In genomic region chr4:59354666-59355065, GRCm38 (mm10) we compare ENCODE assay signal across 25 mouse cellular contexts.
DNase-seq lines count a peak whose midpoint lies in the region; ATAC-seq and TF ChIP-seq lines count a peak whose summit lies in the region.
"Had no signal": no experiment of that assay in that cellular context is flagged by ENCODE, and none has a peak within 500 bp of the region (broad histone marks: within the 10 kb centered on the region; RNA-seq: fewer than 3 reads in every experiment).

No protein-coding gene starts in this region.

- peak; percentile 60 for DNase-seq in adrenal gland, adult 2 months
- DNase-seq in adrenal gland, adult 18-20 months (ENCODE audit: low spot score in 2 of 2) = no peak
- peak; percentile 53 for DNase-seq in adrenal gland, postnatal 14 days
- no peak for DNase-seq in adrenal gland, adult (ENCODE audit: inconsistent age in 2 of 2, low spot score in 1 of 2)
- DNase-seq in liver, adult 2 months (ENCODE audit: extremely low read depth, low read depth, low spot score) = peak; percentile 77
- no peak for DNase-seq in liver, embryonic 11.5 days (ENCODE audit: low spot score)
- DNase-seq: cerebellum, adult 11 months; cerebellum, adult 18-20 months; cerebellum, adult 8-10 months; cerebellum, adult 9-11 months; cerebellum, postnatal 36 days; embryo, embryonic 11 days had no signal

- ATAC-seq in liver, embryonic 11.5 days (replicated peaks; ENCODE audit: low FRiP score) = no peak
- ATAC-seq: activated CD4-positive, CD25-positive, alpha-beta regulatory T cell, adult 4 months; CD4-positive, CD25-positive, alpha-beta regulatory T cell, adult 4 months; forebrain, embryonic 14.5 days; forebrain, embryonic 16.5 days; Patski had no signal

- H3K36me3 ChIP-seq in liver, adult 2 months (ENCODE audit: control insufficient read depth, insufficient read depth, low read length) = no peaks in the 10 kb centered on the region
- H3K36me3 ChIP-seq in liver, embryonic 11.5 days (ENCODE audit: control insufficient read depth, insufficient read depth, low read length) = peaks cover 7% of the 10 kb centered on the region
- H3K36me3 ChIP-seq: embryonic facial prominence, embryonic 13.5 days; embryonic facial prominence, embryonic 15.5 days; forebrain, embryonic 10.5 days; forebrain, embryonic 12.5 days had no signal

- TF ChIP-seq CTCF in liver, adult 2 months (IDR thresholded peaks at IDR 0.05; ENCODE audit: low read depth, low read length) = no peak

- H3K27ac ChIP-seq in liver, adult 2 months (replicated peaks; ENCODE audit: insufficient read depth, low read depth, low read length) = no peak overlapping the region; the same call in 1 of the 2 replicates
- no peak overlapping the region for H3K27ac ChIP-seq in liver, embryonic 11.5 days (ENCODE audit: low read depth, low read length)
- peak overlapping the region; percentile 88 for H3K27ac ChIP-seq in brown adipose tissue, adult 24 weeks (replicated peaks; ENCODE audit: low read depth, low read length)
- H3K27ac ChIP-seq: embryonic facial prominence, embryonic 13.5 days; embryonic facial prominence, embryonic 15.5 days; forebrain, embryonic 10.5 days; forebrain, embryonic 12.5 days had no signal

- no peak overlapping the region for H3K9ac ChIP-seq in liver, adult 2 months (ENCODE audit: low read depth, low read length)
- no peak overlapping the region for H3K9ac ChIP-seq in liver, embryonic 11.5 days (ENCODE audit: low read depth, low read length)
- H3K9ac ChIP-seq: embryonic facial prominence, embryonic 13.5 days; embryonic facial prominence, embryonic 15.5 days; forebrain, embryonic 12.5 days had no signal

- no peaks in the 10 kb centered on the region for H3K9me3 ChIP-seq in liver, embryonic 11.5 days (ENCODE audit: control insufficient read depth, low read length)
- H3K9me3 ChIP-seq: embryonic facial prominence, embryonic 13.5 days; embryonic facial prominence, embryonic 15.5 days; forebrain, embryonic 10.5 days; forebrain, embryonic 12.5 days; G1E had no signal

- TF ChIP-seq POLR2A in liver, adult 2 months (IDR thresholded peaks at IDR 0.05; ENCODE audit: extremely low read depth, insufficient read depth, low read length) = no peak

- 12% methylated on average over 3 of the region's 3 CpGs for WGBS in liver, adult 2 months
- 89% methylated on average over 3 of the region's 3 CpGs for WGBS in liver, embryonic 11.5 days

- no peaks in the 10 kb centered on the region for H3K79me2 ChIP-seq in liver, adult 2 months (ENCODE audit: control insufficient read depth, insufficient read depth, low read length)

- no peaks in the 10 kb centered on the region for H3K27me3 ChIP-seq in liver, adult 2 months (ENCODE audit: control insufficient read depth, insufficient read depth, low read length)
- H3K27me3 ChIP-seq in liver, embryonic 11.5 days (replicated peaks; ENCODE audit: control insufficient read depth, insufficient read depth, low read length) = no peaks in the 10 kb centered on the region
- H3K27me3 ChIP-seq: CH12.LX; embryonic facial prominence, embryonic 13.5 days; embryonic facial prominence, embryonic 15.5 days; forebrain, embryonic 12.5 days; Patski had no signal

- H3K4me3 ChIP-seq in liver, adult 2 months (ENCODE audit: insufficient read depth, low read depth, low read length) = no peak overlapping the region
- no peak overlapping the region for H3K4me3 ChIP-seq in liver, embryonic 11.5 days (ENCODE audit: low read depth, low read length)
- H3K4me3 ChIP-seq in brown adipose tissue, adult 24 weeks (ENCODE audit: insufficient read depth, low read depth, low read length) = no peak overlapping the region
- H3K4me3 ChIP-seq: embryonic facial prominence, embryonic 13.5 days; embryonic facial prominence, embryonic 15.5 days; erythroblast, embryonic 14.5 days; forebrain, embryonic 10.5 days; forebrain, embryonic 12.5 days had no signal

- H3K4me2 ChIP-seq in liver, embryonic 11.5 days = no peak overlapping the region
- H3K4me2 ChIP-seq: embryonic facial prominence, embryonic 13.5 days; embryonic facial prominence, embryonic 15.5 days; forebrain, embryonic 12.5 days had no signal

- no peaks in the 10 kb centered on the region for H3K4me1 ChIP-seq in liver, adult 2 months (ENCODE audit: control insufficient read depth, insufficient read depth, low read length)
- H3K4me1 ChIP-seq in liver, embryonic 11.5 days (replicated peaks; ENCODE audit: control insufficient read depth, insufficient read depth, low read length) = no peaks in the 10 kb centered on the region
- peaks cover 5% of the 10 kb centered on the region; the same call in 1 of the 2 replicates for H3K4me1 ChIP-seq in brown adipose tissue, adult 24 weeks (ENCODE audit: control insufficient read depth, insufficient read depth, insufficient read length, low read length)
- H3K4me1 ChIP-seq: embryonic facial prominence, embryonic 13.5 days; embryonic facial prominence, embryonic 15.5 days; forebrain, embryonic 10.5 days; forebrain, embryonic 12.5 days had no signal

Comparison
In these comparisons a context has a peak if more than half of its experiments do, and no peak if none do; other contexts are left out.
1. DNase-seq: peak in adrenal gland, adult 2 months (single experiment), adrenal gland, postnatal 14 days (single experiment) and liver, adult 2 months (single experiment); none in adrenal gland, adult 18-20 months (0 of 2), adrenal gland, adult (0 of 2) and liver, embryonic 11.5 days (single experiment).